Mouse (Mus musculus) liver, embryonic 14.5 days (tissue): Measurements from ENCODE around the gene Gm10358.

Source experiments
- CTCF ChIP-seq: IDR thresholded peaks from 2 replicates; pipeline ENCODE4 v1.5.1; 2016; ENCODE audit warnings: antibody characterized with exemption, low read depth, control low read depth
- EP300 ChIP-seq: IDR thresholded peaks from 2 replicates; pipeline ENCODE4 v1.6.1; 2016; ENCODE audit warnings: antibody characterized with exemption, low read depth

DNA sequence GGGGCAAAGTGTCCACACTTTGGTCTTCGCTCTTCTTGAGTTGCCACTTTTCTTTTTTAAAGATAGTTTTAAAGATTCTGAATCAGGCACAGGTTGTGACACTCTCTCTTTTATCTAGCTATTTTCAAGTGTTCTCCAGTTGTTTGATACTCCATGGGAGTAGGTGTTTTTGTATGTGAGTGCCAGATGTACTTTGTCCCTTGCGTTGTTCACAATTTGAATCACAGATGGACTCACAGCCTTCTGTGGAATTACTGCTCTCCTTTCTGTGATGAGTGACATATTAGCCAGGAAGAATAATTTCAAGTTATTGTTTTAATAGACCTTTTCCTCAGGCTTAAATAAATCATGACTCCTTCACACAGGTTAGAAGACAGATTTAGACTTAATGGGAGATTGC lies 34.4 kb downstream of the Gm10358 start:
- TF ChIP-seq CTCF (no peak), EP300 (no peak)
